Mouse (Mus musculus) megakaryocyte-erythroid progenitor cell, adult 5-6 weeks (primary cell): ENCODE results near the gene C1qtnf9. TPM values are rescaled to one million over a fixed set of nuclear protein-coding genes. Genes with fewer than 3 reads are reported as not detected.
A peak's percentile ranks its signal among the peaks of the same experiment; 100 is the strongest.

ENCODE experiments used
- ATAC-seq: replicated peaks from 2 replicates; pipeline ENCODE4 v1.8.0; 2016; ENCODE audit warnings: mild to moderate bottlenecking, inconsistent platforms; ENCODE audit not compliant: severe bottlenecking, poor library complexity, low FRiP score, low TSS enrichment
- total RNA-seq, 2 experiments: library from RNA; stranded (forward) in 1 of 2; stranded (reverse) in 1 of 2; fragments of 200-1000, 215-1000 nt in 1 of 2; fragments of >200 nt in 1 of 2; fragmentation: Nextera tagmentation in 1 of 2; gene quantifications; 2 replicates each; pipeline ENCODE4 v1.2.3; 2014 to 2017

Gene C1qtnf9
- total RNA-seq, 2 experiments from 2014 or later: not detected

DNA sequence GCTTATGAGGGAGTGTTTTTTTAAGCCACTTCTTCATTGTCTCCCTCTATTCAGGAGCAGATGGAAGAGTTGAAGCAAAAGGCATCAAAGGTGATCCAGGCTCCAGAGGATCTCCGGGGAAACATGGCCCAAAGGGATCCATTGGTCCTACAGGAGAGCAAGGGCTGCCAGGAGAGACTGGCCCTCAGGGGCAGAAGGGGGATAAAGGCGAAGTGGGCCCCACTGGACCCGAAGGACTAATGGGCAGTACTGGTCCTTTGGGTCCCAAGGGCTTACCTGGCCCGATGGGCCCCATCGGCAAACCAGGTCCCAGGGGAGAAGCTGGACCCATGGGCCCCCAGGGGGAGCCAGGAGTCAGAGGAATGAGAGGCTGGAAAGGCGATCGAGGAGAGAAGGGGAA lies 11.3 kb downstream of the C1qtnf9 start:
- no peak for ATAC-seq

DNA sequence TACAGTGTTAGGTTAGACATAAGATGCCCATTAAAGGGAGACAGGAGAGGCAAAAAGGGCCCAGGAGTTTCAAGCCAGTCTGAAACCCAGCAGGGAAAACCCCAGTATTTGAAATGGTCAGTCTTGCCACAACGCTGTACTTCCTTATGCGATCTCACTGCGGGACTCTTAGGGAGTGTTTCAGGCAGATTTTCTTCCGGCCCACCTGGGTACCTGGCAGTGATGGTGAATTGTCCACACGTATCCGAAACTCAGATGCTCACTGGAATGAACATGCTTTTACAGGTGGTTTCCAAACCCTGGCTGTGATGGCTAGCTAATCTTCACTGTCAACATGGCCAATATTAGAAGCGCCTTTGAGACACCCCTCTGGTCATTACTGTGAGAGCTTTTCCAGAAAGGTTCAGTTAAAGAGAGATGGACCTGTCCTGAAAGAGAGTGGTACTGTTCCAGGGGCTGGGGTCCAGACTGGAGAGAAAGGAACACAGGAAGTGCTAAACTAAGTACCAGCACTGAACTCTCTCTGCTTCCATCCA lies 14.3 kb downstream of the C1qtnf9 start:
- ATAC-seq: no peak

DNA sequence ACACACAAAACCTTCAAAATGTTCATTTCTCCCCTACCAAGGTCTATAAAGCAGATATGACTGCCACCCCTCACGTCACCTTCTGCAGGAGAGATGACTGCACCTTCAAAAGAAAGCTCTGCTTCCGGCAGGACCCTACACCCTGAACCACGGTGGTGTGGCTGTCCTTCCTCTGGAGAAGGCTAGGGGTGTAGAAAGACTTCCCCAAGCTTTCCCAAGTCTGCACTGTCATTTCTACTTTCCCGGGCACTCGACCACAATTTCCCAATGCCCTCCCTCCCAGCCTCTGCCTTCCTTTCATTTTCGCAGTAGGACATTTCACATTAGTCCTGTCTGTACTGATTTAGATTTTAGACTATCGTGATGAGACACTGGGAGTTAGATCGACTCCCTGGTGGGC lies 15.3 kb downstream of the C1qtnf9 start:
- no peak for ATAC-seq

DNA sequence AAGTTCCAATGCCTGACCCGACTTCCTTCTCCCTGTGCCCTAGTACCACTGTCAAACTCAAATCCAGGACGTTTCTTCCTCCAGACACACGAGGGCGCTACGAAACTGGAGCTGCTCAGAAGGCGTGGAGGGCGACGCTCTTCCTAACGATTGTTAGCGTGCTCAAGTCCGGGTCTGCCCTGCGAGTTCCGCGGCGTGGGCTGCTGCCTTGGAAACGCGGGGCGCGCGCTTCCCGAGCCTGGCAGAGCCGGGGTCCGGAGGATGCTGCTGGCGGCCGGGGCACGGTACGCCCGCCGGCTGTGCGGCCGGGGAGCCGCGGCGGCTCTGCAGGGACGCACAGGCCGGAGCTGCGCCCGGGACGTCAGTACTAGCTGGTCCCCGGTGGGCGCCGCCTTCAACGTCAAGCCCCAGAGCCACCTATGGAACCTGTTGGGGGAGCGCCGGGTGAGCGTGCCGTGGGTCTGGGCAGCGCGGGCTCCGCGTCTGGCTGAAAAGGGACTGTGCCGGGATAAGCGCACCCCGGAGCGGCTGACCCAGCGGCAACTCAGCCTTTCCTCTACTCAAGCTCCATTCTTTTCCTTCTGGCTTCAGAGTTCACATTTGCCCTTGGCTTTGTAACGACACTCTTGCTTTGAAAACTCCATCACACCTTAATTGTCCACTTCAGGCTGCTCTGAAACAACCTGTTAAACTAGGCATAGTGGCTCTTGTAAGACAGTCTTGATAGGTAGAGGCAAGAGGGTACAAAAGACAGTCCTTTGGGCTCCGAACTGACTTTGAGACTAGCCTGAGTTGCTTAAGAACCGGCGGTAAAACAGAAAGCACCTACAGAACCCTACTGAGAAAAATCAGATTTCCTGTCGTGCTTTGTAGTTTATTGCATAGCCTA lies 16.7 kb downstream of the C1qtnf9 start, which contains the start of gene Mipep:
Mipep (plus strand) TSS at position 147 of the 889 bp plus-strand sequence.
- peak; percentile 91 for ATAC-seq

DNA sequence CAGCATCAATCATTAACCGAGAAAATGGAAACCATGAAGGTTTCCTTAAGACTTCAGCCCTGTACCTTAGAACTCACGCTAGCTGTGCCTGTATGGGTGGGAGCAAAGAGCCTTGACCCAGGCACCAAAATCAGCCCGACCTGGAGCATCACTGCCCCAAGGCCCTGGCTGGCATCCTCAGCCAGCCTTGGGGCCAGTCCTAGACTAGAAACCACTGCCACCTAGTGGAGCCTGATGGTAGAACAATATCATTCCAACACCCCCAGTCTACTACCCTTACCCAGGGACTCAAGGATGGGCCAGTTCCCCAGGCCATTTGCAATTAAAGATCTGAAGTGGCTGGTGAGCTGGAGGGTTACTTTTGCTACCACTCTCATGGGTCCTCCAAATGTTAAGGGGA lies 22.2 kb downstream of the C1qtnf9 start:
- peak; percentile 96 for ATAC-seq

DNA sequence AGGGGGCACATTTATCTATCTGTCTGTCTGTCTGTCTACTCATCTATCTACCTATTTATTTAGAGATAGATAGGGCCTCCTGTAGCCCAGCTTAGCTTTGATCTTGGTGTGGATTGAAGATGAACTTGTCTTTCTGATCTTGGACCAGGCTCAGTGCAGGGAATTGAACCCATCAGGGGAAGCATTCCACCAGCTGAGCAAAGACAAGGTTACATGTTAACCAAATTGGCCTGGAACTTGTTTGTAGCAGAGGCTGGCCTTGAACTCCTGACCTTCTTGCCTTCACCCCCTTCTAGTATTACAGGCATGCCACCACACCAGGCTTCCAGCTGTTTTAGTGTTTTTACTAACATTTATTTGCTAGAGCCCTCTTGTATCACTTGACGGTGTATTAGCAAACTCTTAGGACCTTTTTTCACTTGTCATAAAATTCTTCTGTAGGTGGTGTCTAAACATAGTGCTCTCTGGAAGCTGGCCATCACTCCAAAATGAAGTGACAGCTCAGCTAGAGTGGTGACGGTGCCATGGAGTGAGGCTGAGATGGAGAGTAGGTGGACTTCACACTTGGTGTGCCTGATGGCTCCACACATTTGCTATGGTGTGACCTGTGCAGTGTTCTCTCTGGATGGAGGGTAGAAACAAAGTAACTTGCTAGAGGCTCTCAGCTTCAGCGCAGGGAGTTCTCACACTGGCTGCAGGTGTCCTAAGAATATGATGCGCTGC lies 28.8 kb downstream of the C1qtnf9 start:
- ATAC-seq: no peak

DNA sequence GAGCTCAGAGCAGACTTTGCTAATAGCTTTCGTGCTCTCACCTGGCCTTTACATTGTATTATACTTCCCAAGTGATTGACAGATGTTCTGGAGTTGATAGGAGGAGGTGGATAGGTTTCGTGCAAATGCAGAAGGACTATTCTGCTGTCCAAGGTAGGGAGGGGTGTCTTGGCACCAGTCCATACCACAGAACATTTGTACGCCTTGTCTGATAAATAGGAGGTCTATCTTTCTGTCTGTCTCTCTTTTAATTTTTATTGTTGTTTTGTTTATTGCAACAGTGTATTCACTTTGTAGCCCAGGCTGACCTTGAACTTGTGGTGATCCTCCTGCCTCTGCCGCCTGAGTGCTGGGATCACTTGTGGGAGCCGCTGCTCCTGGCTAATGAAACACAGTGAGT lies 29.7 kb downstream of the C1qtnf9 start:
- ATAC-seq: peak; percentile 56

DNA sequence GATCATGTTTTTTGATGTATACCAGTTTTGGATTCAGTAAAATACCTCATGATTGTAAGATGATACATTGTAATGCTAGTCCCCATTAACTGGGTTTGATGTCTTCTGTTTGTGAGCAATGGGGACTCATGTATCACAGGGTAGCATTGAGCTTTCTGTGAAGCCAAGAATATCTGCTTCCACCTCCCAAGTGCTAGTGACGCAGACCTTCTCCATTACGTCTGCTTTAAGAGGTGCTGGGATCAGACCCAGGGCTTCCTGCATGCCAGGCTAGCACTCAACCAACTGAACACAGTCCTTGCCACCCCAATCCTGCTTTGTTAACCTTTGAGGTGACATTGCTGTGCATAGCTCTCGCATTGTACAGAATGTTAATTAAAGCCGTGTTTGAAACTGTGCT lies 30.8 kb downstream of the C1qtnf9 start:
- ATAC-seq: no peak

DNA sequence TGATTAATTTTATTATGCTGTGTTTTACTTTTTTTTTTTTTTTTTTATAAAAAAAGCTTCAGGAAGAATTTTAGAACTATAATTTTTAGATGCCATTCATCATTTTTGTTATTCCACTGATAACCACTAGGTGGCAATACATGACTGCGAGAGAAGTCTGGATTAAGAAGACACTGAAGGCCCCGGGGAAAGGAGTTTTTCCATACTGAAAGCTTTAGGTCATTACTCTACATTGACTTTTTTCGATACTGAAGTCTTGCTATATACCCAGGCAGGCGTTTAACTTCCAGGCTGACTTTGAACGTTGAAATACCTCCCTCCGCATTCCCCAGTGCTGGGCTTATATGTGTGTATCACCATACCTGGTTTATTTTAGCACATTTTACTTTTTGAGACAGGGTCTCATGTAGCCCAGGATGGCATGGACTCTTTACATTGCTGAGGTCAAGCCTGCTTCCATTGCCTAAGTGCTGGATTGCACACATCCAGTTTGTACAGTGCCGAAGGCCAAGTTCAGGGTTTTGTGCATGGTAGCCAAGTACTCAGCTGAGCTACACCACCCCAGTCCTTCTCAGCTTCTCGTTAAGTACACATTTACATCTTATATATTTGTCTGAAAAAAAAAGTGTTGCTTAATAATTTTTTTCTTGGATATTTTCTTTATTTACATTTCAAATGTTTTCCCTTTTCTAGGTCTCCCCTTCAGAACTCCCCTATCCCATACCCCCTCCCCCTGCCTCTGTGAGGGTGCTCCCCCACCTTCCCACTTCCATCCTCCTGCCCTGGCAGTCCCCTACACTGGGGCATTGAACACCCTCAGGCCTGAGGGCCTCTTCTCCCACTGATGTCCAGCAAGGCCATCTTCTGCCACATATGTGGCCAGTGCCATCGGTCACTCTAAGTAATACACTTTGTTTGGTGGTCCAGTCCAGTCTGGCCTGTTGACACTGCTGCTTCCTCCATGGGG lies 32.1 kb downstream of the C1qtnf9 start:
- peak; percentile 34; the same call in 1 of the 2 replicates for ATAC-seq

DNA sequence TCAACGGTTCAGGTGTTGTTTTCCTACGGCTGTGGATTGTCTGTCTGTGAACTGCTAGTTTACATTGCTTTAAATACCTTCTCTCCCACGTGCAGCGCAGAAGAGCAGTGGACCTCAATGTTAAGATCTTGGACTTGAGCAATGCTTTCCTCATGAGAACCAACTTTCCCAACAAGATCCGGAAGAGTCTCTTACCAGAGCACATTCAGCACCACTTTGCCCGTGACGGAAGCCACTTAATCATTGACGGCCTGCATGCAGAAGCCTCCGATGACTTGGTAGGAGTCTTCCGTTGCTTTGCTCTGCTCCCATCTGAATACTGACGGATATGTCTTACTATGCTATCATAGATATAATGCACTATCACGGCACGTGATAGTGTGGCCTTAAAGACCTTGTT lies 34.1 kb downstream of the C1qtnf9 start:
- no peak for ATAC-seq

DNA sequence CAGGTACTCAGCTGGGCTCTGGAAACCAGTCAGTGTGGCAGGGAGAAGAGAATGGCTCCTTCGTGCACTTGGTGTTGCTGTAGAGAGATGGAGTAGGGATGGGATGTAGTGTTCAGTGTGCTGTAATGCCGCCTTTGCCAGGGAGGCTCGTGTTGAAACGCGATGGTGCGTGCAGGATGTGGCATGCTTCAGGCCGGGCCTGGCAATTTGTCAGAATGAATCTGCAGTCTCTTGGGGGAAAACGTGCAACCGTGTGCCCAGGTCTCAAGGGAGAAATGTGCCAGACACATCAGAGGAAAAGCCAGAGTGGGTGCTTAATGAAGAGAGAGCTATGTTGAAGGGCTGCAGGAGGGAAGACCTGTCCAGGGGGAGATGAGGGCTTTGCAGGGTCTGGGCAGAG lies 37.0 kb downstream of the C1qtnf9 start:
- ATAC-seq: no peak

DNA sequence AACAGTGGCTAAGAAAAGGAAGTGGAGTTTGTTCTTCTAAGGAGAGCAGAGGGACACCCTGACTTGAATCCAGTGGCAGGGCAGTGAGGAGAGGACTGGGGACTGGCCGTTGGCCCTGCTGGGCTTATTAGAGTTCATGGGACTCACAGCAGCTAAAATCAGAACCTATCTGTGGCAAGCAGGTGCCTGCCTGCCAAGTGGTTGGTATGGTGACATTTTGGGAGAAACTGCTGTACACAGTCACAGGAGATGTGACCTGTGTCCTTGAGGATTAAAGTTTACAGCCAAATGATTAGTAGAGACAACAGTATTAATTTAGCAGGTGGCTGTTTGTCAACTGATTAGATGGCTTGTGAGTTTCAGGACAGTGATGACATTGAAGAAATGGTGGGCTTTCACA lies 37.9 kb downstream of the C1qtnf9 start:
- ATAC-seq: no peak

DNA sequence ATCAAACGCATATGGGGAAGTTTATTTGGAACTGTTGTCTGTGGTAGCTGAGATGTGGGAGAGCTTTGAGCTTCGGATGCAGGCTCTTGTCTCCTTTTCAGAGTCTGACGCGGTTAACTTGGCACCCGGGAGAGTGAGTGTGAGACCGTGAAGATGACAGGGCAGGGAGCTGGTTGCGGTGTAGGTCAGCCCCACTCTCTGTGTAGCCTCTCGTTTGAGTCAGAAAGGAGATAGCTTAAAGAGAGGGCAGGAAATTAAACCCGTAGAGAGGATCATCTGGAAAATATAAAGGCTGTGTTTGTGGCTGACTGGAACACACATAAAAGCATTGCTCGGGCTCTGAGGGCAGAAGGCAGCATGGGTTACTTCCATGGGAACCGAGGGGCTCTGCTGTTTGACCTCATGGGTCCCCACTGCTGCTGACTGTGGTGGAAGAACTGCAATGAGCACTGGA lies 39.0 kb downstream of the C1qtnf9 start:
- no peak for ATAC-seq

DNA sequence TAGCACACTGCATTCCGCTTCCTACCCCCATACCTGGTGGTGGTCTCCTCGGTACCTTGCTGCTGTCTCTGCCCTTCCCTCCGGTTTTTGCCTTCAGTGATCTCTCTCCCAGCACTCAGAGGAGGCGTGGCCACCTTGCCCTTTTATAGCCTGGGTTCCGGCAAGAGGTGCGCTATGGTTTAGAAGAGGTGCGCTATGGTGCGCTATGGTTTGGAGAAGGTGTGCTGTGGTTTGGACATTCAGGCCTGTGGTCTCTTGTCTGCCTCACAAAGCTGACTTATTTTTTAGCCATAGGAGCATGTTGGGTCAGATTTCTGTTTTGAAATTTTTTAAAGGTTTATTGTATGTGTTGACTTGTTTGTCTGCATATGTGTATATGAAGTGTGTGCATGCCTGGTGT lies 41.9 kb downstream of the C1qtnf9 start:
- ATAC-seq: no peak

DNA sequence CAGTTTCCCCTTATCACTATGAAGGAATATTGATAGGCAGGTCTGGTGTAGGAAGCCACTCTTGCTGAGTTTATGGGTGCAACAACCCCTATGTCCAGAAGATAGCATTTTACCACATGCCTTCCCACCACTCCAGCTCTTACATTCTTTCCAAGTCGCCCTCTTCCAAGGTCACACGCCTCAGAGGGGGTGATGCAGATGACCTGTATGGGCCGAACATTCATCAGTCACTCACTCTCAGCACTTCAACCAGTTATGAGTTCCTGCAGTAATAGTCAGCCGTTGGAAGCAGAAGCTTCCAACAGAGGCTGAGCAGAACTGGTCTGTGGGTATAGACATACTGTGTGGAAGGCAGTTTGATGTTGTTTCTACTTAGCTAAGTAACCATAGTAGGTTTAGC lies 43.6 kb downstream of the C1qtnf9 start:
- ATAC-seq: no peak

DNA sequence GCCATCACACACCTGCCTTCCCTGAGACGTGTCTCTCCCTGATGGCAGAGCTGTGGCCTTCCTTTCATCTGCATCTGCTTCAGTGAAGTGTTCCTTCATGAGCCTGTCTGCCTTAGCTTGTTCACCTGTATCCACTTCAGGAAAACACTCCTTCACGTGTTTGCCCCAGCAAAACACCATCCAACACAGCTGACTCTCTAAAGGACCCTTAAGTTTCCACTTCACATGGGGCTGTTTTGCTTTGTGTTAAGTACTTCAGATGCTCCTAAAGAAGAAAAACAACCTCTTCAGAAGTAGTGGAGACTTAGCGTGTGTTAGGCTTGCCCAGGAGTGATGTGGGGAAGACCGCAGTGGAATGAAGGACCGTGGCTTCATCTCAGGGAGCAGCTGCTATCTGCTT lies 47.2 kb downstream of the C1qtnf9 start:
- no peak for ATAC-seq

DNA sequence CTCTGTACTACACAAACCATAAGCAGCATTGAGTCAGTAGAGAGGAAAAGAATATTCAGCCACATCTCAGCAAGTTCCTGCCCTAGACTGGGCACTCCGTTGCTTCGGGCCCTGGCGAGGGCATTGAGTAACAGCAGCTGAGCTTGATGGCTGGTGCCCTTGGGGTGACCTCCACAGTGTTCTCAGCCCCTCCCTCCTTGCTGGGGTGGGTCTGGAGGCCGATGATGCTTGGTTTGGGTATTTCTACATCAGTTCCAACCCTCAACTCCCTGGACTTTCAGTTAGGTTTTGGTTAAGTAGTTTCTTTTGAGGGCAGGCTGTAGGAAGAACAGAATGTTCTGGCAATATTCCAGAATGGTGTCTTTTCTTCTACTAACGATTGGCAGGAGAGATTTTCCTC lies 50.1 kb downstream of the C1qtnf9 start:
- no peak for ATAC-seq

DNA sequence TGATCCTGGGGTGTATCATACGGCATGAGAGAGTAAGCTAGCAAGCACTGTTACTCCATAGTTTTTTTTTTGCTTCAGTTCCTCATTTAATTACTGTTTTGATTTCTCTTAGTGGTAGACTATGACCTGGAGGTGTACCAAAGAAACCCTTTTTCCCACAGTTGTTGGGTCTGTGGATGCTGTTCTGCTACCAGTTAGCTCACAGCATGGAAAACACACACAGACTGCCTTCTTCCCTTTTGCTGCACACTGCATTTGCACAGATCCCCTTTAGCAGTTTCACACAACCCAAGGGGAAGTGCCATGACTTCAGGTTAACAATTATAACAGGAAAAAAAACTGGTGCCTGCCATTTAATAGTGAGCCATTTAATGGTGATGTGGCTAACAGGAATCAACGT lies 62.2 kb downstream of the C1qtnf9 start:
- no peak for ATAC-seq
